Mouse (Mus musculus) left cerebral cortex, adult 2 months (tissue): ENCODE measurements around the gene Vsnl1. TPM values are rescaled to one million over a fixed set of nuclear protein-coding genes. Genes with fewer than 3 reads are reported as not detected.

ENCODE experiments used
- DNase-seq, 2 experiments: peaks; one replicate each; pipeline ENCODE4 v3.0.0; 2021 to 2022; ENCODE audit warnings: low spot score in 2 of 2, mixed read lengths in 1 of 2; ENCODE audit errors: extremely low spot score in 1 of 2
- H3K27ac ChIP-seq: fragments of 200-600 bp; 2 replicates; pipeline ENCODE4 v1.8.1; 2022
- H3K4me3 ChIP-seq: fragments of 200-600 bp; 2 replicates; pipeline ENCODE4 v1.8.1; 2022
- CTCF ChIP-seq: fragments of 200-600 bp; IDR thresholded peaks from 2 replicates; pipeline ENCODE4 v1.8.1; 2022; ENCODE audit warnings: antibody characterized with exemption, mild to moderate bottlenecking, moderate library complexity
- intact Hi-C: fragments of 180-260 bp; cut with DNase I; formaldehyde crosslinking; loops from one replicate; pipeline ENCODE4 v1.15.1; 2025
- total RNA-seq, 2 experiments: library from RNA; stranded (reverse); gene quantifications; 2 replicates each; pipeline ENCODE4 v1.2.3; 2021

Gene Vsnl1
- total RNA-seq, 2 experiments from 2014 or later, result 637 to 675 TPM

DNA sequence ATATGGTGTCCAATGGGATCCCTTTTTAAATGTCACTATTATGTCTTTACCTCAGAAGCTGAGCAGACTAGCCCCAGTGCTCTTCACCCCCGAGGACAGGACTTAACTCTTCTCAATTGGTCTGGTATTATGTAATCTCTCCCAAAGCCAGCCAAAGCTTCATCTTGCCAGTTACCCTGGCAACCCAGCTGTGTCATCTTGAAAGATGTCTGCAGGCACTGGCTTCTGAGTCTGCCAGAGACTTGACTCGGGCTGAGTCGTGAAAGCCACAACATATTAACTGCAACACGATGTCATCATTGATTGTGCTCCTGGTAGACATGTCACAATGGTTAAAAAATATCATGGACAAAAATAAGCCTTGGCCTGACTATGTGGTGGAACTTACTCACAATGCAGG lies 66.4 kb downstream of the Vsnl1 start:
- Histone ChIP-seq H3K4me3 (no peak overlapping the region), H3K27ac (peak overlapping the region; percentile 20)
- TF ChIP-seq CTCF, result no peak
- intact Hi-C loops, result no loop called here
- DNase-seq, result peak; percentile 53 to 59

DNA sequence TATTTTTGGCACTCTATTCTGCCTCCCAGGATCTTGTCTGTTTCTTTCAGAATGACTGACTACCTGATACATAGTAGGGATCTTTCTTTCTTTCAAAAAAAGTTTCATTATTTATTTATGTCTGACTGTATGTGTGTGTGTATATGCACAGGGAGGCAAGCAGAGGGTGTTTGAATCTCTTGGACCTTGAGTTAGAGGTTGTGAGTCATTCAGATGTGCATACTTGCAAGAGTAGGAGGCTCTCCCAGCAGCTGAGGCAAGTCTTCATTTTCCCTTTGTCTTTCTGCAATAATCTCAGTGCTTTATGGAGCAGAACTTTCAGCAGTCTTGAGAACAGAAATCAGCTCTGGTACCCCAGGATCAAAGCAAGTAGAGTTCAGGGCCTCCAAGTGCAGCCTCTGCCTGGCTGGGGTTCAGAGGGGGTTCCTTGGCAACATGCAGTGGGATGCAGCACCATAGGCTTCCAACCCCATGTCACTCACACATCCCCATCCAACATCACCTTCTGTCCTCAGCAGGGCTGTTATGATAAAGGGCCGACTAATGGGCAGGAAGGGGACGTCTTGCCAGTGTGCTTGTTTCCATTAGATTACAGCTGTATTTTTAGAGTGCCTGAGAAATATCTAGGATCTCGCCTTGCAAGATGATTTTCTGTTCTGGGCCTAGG lies 69.2 kb downstream of the Vsnl1 start:
- intact Hi-C loops, result no loop called here
- no peak overlapping the region for H3K4me3 ChIP-seq
- DNase-seq, result no peak
- H3K27ac ChIP-seq, result peak overlapping the region; percentile 56; the same call in 1 of the 2 replicates
- no peak for TF ChIP-seq CTCF

DNA sequence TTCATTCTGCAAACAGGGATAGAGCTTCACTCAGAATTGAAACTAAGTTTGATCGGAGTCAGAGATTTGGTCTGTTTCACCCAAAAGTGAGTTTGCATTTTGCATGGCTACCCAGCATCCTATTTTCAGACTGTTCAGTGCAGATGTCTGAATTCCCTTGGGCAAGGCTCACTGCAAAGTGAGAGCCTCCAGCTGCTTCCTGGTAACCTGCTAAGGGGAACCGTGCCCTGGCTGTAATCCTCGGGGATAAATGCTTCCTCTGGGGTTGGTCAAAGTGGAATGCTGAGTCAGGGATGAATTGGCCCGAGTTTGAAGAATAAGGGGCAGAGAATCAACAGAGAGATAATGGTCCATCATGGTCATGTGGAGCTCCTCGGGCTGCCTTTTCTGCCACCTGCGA lies 71.5 kb downstream of the Vsnl1 start:
- Histone ChIP-seq H3K27ac (peak overlapping the region; percentile 28; the same call in 1 of the 2 replicates), H3K4me3 (no peak overlapping the region)
- intact Hi-C loops, result no loop called here
- no peak for TF ChIP-seq CTCF
- no peak for DNase-seq

DNA sequence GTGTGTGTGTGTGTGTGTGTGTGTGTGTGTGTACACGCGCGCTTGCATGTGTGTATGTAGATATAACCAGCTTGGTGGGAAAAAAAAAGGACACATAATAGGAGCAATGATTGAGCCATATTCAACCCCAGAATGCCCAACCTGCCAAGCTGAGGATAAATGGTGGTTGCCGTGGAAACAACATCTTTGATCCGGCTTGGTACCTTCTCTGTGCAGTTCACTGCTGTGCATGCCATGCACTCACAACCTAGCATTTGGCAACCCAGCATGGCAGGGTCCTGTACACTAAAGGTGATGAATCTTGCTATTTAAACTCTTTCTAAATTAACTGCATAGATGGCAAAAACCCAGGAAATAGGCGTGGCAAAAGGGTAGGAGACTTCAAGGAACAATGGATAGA lies 74.0 kb downstream of the Vsnl1 start:
- no peak for DNase-seq
- Histone ChIP-seq H3K27ac (no peak overlapping the region), H3K4me3 (no peak overlapping the region)
- TF ChIP-seq CTCF, result no peak
- intact Hi-C loops, result no loop called here

DNA sequence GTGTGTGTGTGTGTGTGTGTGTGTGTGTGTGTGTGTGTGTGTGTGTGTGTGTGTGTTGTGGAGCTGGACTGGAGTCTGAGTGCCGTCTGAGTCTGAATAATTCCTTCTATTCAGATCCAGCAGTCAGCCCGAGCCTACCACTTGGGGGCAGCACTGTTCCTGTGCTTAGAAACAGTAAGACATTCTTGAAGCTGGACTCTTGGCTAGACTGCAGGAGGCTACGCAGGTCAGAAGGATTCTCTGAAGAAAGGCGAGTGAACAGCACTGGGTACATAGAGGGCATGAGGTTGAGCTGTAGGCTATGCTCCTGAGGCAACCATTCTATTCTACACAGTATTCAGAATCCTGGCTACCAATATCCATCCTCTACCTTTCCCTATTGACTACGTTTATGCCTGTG lies 85.5 kb downstream of the Vsnl1 start:
- intact Hi-C loops, result no loop called here
- no peak overlapping the region for H3K4me3 ChIP-seq
- H3K27ac ChIP-seq, result peak overlapping the region; percentile 64
- DNase-seq, result peak; percentile 74 to 81
- TF ChIP-seq CTCF, result peak; percentile 64

DNA sequence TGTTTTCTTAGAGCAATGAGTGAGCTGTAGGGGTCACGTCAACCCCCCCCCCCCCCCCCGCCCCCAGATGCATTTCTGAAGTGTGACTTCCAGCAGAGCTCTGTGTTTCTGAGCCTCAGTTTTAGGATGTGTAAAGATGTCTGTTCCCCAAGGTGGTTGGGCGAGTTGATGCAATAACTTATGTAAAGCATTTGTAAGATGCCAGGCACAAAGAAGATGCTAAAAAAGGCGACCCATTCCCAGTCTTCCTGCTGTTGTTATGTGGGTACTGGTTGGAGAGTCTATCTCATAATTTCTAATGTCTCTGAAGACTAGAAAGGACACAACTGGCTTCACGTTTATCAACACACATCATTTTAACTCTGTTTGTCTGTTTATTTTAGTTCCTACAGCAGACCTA lies 86.5 kb downstream of the Vsnl1 start:
- Histone ChIP-seq H3K27ac (peak overlapping the region; percentile 91), H3K4me3 (no peak overlapping the region)
- no peak for DNase-seq
- no peak for TF ChIP-seq CTCF
- intact Hi-C loops, result loop anchor here (10.0 kb wide), 2 partner anchors 255 to 675 kb away; no protein-coding TSS in a partner anchor

DNA sequence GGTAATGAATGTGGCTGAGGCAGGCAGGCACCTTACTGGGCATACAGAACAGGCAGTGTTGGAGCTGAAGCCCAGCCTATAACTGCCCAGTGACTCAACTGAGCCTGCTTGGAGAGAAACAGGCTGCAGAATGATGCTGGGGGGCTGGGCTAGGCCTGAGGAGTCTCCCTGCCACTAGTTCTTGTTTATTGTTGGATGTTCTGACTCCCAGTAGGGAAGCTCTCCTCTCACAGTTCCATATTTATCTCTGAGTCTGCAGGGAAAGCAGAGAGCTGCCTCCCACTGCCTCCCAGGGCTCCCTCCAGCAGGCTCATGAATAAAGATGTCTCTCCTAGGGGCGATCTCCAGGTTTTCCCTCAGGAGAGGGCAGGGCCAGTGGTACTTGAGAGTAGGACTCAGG lies 88.0 kb downstream of the Vsnl1 start:
- intact Hi-C loops, result loop anchor here (1.0 to 10.0 kb wide), 3 partner anchors 88 to 676 kb away; partner anchors contain the start of gene Vsnl1
- no peak; the same call in 1 of the 2 replicates for TF ChIP-seq CTCF
- DNase-seq, result peak; percentile 61 to 72
- Histone ChIP-seq H3K4me3 (no peak overlapping the region), H3K27ac (peak overlapping the region; percentile 91)

DNA sequence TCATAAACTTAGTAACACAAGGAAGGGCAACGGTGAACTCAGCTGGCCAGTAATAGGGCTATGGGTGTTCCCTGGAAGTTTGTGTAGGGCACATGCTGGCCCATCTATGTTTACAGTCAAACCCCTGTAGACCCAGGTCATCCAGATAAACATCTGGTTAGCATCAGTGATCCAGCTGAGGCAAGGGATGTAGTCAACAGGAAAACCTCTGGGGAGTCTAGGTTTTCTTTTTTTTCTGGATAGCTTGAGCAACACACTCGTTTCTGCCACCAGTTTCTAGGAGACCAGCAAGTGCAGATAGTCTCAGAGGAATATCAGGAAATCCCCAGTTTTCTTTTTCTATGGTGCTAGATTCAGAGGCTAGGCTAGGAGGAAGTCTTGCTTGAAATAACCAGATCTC lies 90.5 kb downstream of the Vsnl1 start:
- no peak overlapping the region for H3K4me3 ChIP-seq
- no peak for TF ChIP-seq CTCF
- no peak overlapping the region for H3K27ac ChIP-seq
- DNase-seq, result no peak
- intact Hi-C loops, result loop anchor here (10.0 kb wide), 2 partner anchors 259 to 679 kb away; no protein-coding TSS in a partner anchor

DNA sequence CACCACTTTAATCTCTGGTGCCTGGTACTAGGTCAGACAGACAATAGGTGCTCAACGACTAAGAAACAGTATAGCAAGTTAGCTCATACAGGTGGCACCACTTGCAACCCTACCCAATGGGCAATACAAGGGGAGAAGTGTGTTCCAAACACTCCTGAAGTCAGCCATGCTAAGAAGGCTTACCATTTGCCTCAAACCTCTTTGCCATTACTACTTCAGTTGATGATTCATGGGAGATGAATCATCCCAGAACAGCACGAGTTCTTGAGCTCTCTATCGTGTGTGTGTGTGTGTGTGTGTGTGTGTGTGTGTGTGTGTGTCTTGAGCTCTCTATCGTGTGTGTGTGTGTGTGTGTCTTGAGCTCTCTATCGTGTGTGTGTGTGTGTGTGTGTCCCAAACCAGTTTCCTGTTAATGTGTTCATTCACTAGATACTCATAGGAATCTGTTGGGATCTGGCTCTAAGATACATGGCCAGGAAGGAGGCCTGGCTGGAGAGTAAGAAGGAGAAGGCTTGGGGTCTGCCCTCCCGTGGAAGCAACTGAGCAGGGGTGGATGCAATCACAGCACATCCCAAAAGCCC lies 94.3 kb downstream of the Vsnl1 start:
- no peak for DNase-seq
- no peak for TF ChIP-seq CTCF
- no peak overlapping the region for H3K4me3 ChIP-seq
- intact Hi-C loops, result loop anchor here (10.0 kb wide), 2 partner anchors 263 to 683 kb away; no protein-coding TSS in a partner anchor
- no peak overlapping the region for H3K27ac ChIP-seq

DNA sequence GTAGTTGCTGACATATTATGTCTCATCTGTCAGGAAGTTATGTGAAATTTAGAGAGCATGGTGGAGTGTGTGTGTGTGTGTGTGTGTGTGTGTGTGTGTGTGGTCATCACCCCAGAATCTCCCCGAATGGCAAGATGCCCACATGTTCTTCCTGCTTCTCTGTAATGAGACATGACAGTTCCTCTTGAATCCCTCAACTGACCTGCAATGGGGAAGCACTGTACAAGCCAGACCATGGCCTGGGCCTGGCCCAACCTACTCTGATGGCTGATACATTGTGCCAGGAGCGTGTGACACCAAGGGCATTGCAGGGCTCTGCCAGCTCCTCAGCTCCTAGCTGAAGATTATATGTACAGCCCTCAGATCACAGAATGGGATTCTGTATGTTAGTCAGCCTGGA lies 98.2 kb downstream of the Vsnl1 start:
- Histone ChIP-seq H3K27ac (no peak overlapping the region), H3K4me3 (no peak overlapping the region)
- no peak for DNase-seq
- no peak for TF ChIP-seq CTCF
- intact Hi-C loops, result loop anchor here (5.0 kb wide), 1 partner anchor 141 kb away; no protein-coding TSS in a partner anchor

DNA sequence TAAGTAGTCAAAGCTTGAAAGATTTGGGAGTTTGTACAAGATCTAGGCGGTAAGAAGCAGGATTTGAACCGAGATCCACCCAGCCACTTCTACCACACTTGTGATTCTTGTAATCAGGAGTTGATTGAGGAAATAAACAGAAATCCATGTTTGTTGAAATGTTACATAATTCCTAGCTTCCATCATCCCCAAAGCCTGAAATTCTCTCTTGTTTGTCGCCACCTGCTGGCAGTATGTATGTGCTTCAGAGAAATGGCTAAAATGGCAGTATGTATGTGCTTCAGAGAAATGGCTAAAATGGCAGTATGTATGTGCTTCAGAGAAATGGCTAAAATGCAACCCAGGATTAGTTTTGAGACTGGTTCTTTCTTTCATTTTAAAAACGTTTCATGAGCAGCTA lies 99.6 kb downstream of the Vsnl1 start:
- Histone ChIP-seq H3K27ac (no peak overlapping the region), H3K4me3 (no peak overlapping the region)
- TF ChIP-seq CTCF, result peak; percentile 78
- intact Hi-C loops, result loop anchor here (5.0 kb wide), 1 partner anchor 140 kb away; no protein-coding TSS in a partner anchor
- DNase-seq, result peak in 1 of 2 experiments; percentile 51

DNA sequence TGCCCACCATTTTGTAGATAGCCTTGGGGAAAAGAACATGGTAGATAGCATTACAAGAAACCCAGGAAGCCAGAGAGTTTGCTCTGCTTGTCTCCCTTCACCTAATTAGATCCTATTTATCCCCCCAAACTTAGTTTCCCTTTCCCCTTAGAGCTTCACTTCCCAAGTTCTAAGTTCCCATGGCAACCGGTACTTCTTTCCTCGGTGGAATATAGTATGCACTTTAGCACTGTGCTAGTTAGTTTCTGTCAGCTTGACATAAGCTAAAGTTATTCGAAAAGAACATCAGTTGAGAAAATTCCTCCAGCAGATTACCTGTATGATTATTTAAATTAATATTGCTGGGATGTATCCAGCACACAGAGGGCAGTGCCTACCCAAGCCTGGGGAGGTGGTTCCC lies 109.9 kb downstream of the Vsnl1 start:
- no peak for TF ChIP-seq CTCF
- intact Hi-C loops, result no loop called here
- Histone ChIP-seq H3K4me3 (no peak overlapping the region), H3K27ac (no peak overlapping the region)
- no peak for DNase-seq
